Mouse (Mus musculus) activated CD4-positive, CD25-positive, alpha-beta regulatory T cell, adult 4 months (primary cell): Measurements from ENCODE around the gene Actl9. TPM values are rescaled to one million over a fixed set of nuclear protein-coding genes. Genes with fewer than 3 reads are reported as not detected.

Experiments used
- ATAC-seq: one replicate; pipeline ENCODE4 v1.8.0; 2017
- polyA plus RNA-seq, 2 experiments: library from polyadenylated mRNA; unstranded; fragments of 100-300 nt; shearing (Covaris generic); gene quantifications; one replicate each; pipeline ENCODE4 v1.2.1; 2017

The Actl9 gene
- not detected for polyA plus RNA-seq

DNA sequence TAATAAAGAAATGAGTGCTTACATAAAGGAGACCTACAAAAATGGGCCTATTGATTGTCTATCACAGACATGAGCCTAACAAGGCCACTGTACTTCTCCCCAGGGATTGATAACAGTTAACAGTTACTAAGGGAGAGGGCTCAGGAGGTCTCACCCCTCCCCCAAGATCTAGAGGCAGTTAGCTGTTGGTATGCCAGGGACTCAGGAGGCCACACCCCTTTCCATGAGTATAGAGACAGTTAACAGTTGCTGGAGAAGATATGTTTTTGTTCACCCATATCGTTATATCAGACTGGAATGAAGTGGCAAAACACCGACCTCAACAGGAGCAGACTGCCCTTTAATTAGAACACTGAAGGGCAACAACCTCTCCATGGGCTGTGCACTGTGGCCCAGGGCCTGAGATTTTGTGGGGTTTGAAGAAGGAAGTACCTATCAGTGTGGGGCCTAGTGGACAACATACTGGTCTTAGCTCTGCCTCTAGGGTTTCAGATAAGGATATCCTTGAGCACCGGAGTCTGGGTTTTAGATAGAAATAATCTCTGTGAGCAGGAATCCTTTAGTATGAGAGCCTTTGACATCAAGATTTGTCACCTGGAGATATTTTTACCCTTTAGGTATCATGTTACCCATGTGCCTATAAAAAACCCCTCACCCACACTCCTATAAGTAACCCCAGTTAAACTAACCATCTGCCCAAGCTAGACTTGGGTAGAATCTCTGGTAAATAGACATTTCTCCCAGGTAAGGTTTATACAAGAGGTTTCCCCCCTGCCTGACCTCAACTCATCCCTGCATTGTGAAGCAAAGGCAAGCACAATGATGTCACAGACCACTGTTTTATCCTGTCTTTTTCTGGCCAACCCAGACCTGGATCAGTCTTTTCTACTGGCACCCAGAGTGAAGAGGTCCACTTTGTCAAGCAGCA lies at the start of gene Actl9:
Gene Actl9 (plus strand): TSS at position 878 of the 928 bp plus-strand sequence.
- ATAC-seq = no peak

DNA sequence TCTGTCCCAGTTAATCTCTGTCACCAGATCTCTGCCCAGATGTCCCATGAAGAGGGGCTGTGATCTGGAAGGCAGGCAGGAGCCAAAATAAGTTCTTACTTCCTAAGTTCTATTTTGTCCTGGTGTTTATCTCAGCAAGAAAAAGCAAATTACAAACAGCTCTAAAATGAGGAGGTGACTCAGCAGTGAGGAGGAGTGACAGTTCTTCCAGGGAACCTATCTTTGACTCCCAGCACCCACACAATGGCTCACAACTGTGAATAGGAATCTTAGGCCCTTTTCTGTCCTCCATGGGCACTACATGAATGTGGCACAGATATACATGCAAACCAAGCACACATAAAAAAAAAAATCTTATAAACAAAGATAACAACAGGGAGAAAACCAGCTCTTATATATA lies 47.0 kb upstream of the Actl9 start:
- ATAC-seq = no peak

DNA sequence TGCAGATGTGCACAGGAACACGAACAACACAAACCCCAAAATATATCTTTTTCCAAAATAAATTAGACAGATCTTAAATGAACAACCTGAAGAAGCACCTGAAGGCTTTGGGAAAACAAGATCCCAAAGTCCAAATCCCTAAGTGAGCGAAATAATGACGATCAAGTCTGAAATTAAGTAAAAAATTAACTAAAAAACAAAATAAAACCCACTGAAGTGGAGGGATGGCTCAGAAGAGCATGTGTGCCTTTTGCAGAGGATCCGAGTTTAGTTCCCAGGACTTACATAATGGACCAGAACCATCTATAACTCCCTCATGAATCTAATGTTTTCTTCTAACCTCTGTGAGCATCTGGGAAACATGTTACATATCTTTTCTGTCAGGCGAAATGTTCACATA lies 40.4 kb upstream of the Actl9 start:
- ATAC-seq = no peak

DNA sequence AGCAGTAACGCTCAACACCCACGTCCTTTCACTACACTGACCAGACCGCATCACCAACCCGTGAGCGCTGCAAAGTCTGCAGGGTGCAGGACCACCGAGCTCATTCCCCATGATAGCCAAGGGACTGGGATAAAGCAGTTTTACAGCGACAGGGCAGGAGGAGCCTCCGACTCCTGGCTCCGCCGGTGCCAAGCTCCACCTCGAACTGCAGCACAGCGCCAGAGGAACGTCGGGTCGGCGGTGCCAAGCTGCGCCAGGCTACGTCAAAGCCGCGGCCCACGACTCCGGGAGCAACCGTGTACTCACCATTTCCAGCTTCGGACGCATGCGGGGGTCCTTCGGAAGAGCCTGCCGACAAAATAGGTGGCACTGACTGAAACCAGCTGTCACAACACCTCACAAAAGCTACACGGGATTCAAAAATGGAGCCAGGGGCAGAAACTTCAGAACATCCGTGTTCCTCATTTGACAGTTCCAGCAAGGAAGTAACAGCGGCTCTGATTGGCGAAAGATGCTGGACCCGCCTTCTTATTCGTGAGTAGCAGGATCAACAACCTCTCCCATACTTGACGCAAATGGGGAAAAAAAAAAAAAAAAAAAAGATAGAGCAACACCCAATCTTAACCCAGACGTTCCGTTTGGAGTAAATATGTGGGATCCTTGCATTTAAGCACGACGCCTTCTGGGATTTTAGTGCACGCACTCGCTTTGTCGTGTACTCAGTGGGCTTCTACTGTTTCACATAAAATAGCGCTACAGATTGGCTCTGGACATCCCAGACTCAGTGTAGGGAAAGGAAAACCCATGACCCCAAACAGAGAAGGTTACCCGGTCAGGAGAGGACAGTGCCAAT lies 38.3 kb upstream of the Actl9 start, which contains the start of gene Zfp101:
Gene Zfp101 (minus strand): TSS at position 460 of the 853 bp plus-strand sequence.
- ATAC-seq = peak; percentile 100

DNA sequence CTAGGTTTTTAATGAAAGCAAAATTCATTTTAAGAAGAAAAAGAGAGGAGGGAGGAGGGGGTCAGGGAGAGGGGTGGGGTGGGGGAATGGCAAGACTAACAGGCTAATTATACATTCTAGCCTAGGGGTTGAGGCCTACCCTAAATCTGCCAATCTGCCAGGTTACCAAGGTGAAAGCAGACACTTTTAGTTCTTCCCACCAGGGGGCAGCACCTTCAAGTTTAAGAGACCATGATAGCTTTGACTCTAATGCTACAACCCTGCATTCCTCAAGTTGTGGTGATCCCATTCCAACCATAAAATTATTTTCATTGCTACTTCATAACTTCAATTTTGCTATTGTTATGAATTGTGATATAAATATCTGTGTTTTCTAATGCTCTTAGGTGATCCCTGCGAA lies 6.5 kb downstream of the Actl9 start:
- peak; percentile 46 for ATAC-seq

DNA sequence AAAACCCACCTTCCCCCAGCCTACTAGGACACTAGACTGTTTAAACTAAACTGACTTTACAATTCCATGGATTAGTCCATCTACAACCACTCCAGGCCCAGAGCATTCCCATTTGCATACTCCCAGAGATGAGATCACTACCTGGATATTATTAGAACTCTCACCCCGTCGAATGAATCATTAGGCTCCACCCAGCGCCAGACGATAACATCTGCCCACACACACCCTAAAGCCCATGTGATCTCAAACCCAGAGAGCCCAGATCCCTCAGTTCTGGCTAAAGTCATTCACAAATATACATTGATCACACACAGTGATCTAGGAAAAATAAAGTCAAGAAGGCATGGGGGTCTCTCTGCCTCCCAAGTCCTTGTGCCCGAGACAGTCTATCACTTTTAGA lies 7.2 kb downstream of the Actl9 start:
- ATAC-seq = no peak

DNA sequence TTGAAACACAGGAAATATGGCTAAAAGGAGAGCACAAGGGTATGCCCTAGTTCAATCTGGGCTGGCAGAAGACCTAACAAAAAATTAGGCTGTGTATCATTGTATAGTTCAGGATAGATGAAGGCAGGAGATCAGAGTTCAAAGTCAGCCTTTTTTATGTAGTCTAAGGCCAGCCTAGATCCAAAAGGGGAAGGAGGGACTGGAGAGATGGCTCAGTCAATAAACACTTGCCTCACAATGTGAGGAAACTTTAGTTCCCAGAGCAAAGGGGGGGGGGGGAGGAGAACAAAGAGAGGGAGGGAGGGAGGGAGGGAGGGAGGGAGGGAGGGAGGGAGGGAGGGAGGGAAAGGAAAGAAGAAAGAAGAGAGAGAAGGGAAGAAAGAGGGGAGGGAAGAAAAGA lies 8.5 kb downstream of the Actl9 start:
- ATAC-seq = no peak

DNA sequence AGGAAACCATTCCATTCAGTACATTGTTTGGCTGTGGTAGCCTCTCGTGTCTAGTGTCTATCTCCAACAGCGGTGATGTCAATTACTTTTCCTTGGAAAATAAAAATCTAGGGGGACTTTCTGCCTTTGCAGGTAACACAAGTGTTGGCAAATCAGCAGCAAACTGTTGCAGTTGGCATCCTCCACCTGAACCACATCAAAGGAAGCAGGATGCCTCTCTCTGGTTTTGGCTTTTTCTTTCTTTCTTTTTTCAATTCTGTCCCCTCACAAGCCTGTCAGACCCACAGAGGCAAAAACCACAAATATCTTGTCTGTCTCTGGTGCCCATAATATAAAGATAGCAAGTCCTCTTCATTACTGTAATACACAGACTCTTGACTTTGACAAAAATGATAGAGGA lies 23.9 kb downstream of the Actl9 start:
- no peak for ATAC-seq

DNA sequence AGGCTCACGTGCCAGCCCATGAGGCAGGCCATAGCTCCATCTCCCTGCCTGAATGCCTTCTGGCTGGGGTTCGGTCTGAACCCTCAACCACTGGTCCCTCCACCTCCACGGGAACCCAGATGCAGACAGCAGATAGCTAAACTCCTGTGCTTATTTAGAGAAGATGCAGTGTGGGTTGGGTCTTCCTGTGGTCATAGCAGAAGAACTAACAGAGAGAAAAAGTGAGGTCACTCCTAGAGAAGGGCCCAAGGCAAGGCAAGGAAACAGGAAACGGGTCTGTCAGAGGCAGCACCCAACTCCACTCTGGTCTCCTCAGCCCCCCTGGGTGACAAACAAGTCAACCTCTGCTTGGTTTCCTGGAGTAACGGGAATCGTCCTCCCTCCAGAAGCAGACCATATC lies 38.5 kb downstream of the Actl9 start:
- ATAC-seq = no peak

Other genes with a start within 250 kb of the Actl9 start
- not detected for gene Olfr239, start 241.6 kb upstream of the Actl9 start, polyA plus RNA-seq
- not detected for gene Olfr1564, start 211.2 kb upstream of the Actl9 start, polyA plus RNA-seq
- 10 to 100 TPM; 12.4 to 14.4 TPM for gene Zfp955a, start 177.8 kb upstream of the Actl9 start, polyA plus RNA-seq
- gene Olfr63, start 168.2 kb upstream of the Actl9 start, polyA plus RNA-seq = under 1 TPM in 1 of 2 experiments, not detected in 1; 0.12 TPM
- 1 to 10 TPM; 7.9 to 8.8 TPM for gene Zfp955b, start 143.4 kb upstream of the Actl9 start, polyA plus RNA-seq
- gene Zfp81, start 74.0 kb upstream of the Actl9 start, polyA plus RNA-seq = 10 to 100 TPM in 1 of 2 experiments, 1 to 10 TPM in 1; 7.7 to 10.4 TPM
- 10 to 100 TPM in 1 of 2 experiments, 1 to 10 TPM in 1; 9.0 to 13.8 TPM for gene Zfp101, start 38.3 kb upstream of the Actl9 start, polyA plus RNA-seq
- gene Adamts10, start 91.3 kb downstream of the Actl9 start, polyA plus RNA-seq = 10 to 100 TPM; 49.7 to 56.7 TPM
- 10 to 100 TPM; 70.7 to 88.5 TPM for gene Myo1f, start 122.8 kb downstream of the Actl9 start, polyA plus RNA-seq
- gene Zfp414, start 196.2 kb downstream of the Actl9 start, polyA plus RNA-seq = 10 to 100 TPM; 53.6 to 65.2 TPM
- under 1 TPM; 0.40 to 0.85 TPM for gene Pram1, start 205.2 kb downstream of the Actl9 start, polyA plus RNA-seq